8 mouse cellular contexts compared by ENCODE assay signal in genomic region chr10:77605368-77605767, GRCm38 (mm10). TPM values are rescaled to one million over a fixed set of nuclear protein-coding genes. Genes with fewer than 3 reads are reported as not detected.
DNase-seq lines count a peak whose midpoint lies in the region; ATAC-seq and TF ChIP-seq lines count a peak whose summit lies in the region.

No protein-coding gene starts in this region.

- H3K27me3 ChIP-seq in limb, embryonic 12.5 days, result no peaks in the 10 kb centered on the region
- no peaks in the 10 kb centered on the region for H3K27me3 ChIP-seq in midbrain, postnatal 0 days (ENCODE audit: insufficient read depth, low read length)

- peak; percentile 77 for TF ChIP-seq CTCF in midbrain, postnatal 0 days (IDR thresholded peaks at IDR 0.05)

- H3K9ac ChIP-seq in limb, embryonic 12.5 days (replicated peaks), result peak overlapping the region; percentile 82
- 0 out of 2 replicates have a peak overlapping the region, but pooled peaks have one; percentile 84 for H3K9ac ChIP-seq in midbrain, postnatal 0 days (replicated peaks; ENCODE audit: low read length, poor library complexity, severe bottlenecking)

- H3K4me2 ChIP-seq in limb, embryonic 12.5 days, result peak overlapping the region; percentile 85
- peak overlapping the region; percentile 63 for H3K4me2 ChIP-seq in midbrain, postnatal 0 days (ENCODE audit: low read depth, low read length, poor library complexity, severe bottlenecking)

- DNase-seq in cerebellum, postnatal 10 days, result peak; percentile 59 to 73
- DNase-seq in cerebellum, adult 11 months, result no peak
- peak; percentile 87 for DNase-seq in ZHBTc4 (ENCODE audit: low read depth, low spot score)
- peak; percentile 46 for DNase-seq in forelimb bud, embryonic 11.5 days (ENCODE audit: low read depth, low spot score)
- peak; percentile 60 for DNase-seq in midbrain, postnatal 0 days (ENCODE audit: low spot score)
- no peak for DNase-seq in frontal cortex, postnatal 14 days (ENCODE audit: low spot score in 2 of 2)
- DNase-seq in layer of hippocampus, adult 18-20 months (ENCODE audit: low spot score in 2 of 2), result no peak

- peak overlapping the region; percentile 60 for H3K4me3 ChIP-seq in limb, embryonic 12.5 days (replicated peaks)
- H3K4me3 ChIP-seq in midbrain, postnatal 0 days (ENCODE audit: low read depth, low read length), result peak overlapping the region; percentile 64

- H3K27ac ChIP-seq in limb, embryonic 12.5 days, result peak overlapping the region; percentile 94
- peak overlapping the region; percentile 96 for H3K27ac ChIP-seq in midbrain, postnatal 0 days (ENCODE audit: low read depth, low read length)

- 0 out of 2 replicates have a peak, but pooled peaks cover 7% of the 10 kb centered on the region for H3K9me3 ChIP-seq in limb, embryonic 12.5 days
- no peaks in the 10 kb centered on the region for H3K9me3 ChIP-seq in midbrain, postnatal 0 days (ENCODE audit: low read length)

- WGBS in limb, embryonic 12.5 days, result 69% methylated on average over 1 of the region's 1 CpGs
- whole genome bisulfite sequencing in midbrain, postnatal 0 days, result 29% methylated on average over 1 of the region's 1 CpGs

- ATAC-seq in limb, embryonic 12.5 days (ENCODE audit: insufficient number of reproducible peaks, insufficient read depth, low FRiP score, low TSS enrichment, low read depth), result peak; percentile 1; the same call in 1 of the 2 replicates
- no peak; the same call in 1 of the 2 replicates for ATAC-seq in midbrain, postnatal 0 days (ENCODE audit: low FRiP score)

- peaks cover 25% of the 10 kb centered on the region for H3K36me3 ChIP-seq in limb, embryonic 12.5 days
- peaks cover 2% of the 10 kb centered on the region; the same call in 1 of the 2 replicates for H3K36me3 ChIP-seq in midbrain, postnatal 0 days (ENCODE audit: insufficient read depth, low read length)

- peaks cover 12% of the 10 kb centered on the region for H3K4me1 ChIP-seq in limb, embryonic 12.5 days (replicated peaks)
- H3K4me1 ChIP-seq in midbrain, postnatal 0 days (ENCODE audit: insufficient read depth, low read length), result peaks cover 8% of the 10 kb centered on the region; the same call in 1 of the 2 replicates

RNA-seq across cellular contexts. Expression of gene Sumo3, which starts 0.5 kb away (rescaled TPM):
- 345 and 359 TPM in 2 replicates for polyA plus RNA-seq in limb, embryonic 12.5 days (2016; fragmentation: Nextera tagmentation; extraction: Ambion mirVana)
- 167 and 306 TPM in 2 replicates for total RNA-seq in midbrain, postnatal 0 days (2014; rRNA removed)
- 385 and 389 TPM in 2 replicates for polyA plus RNA-seq in midbrain, postnatal 0 days (2015; fragmentation: Nextera tagmentation; extraction: Ambion mirVana)
- total RNA-seq in layer of hippocampus, adult 18-20 months (2021), result 100 to 1,000 TPM; 144 to 147 TPM

RNA-seq across cellular contexts. Expression of gene Gm49325, which starts 0.6 kb away (rescaled TPM):
- 9.7 and 12.0 TPM in 2 replicates for polyA plus RNA-seq in limb, embryonic 12.5 days (2016; fragmentation: Nextera tagmentation; extraction: Ambion mirVana)
- total RNA-seq in midbrain, postnatal 0 days (2014; rRNA removed), result not detected in 2 replicates
- polyA plus RNA-seq in midbrain, postnatal 0 days (2015; fragmentation: Nextera tagmentation; extraction: Ambion mirVana), result 6.9 and 10.5 TPM in 2 replicates
- total RNA-seq in layer of hippocampus, adult 18-20 months (2021), result 10 to 100 TPM; 31.6 to 32.6 TPM

RNA-seq across cellular contexts. Expression of gene Ube2g2, which starts 16.7 kb away (rescaled TPM):
- 75.4 and 79.3 TPM in 2 replicates for polyA plus RNA-seq in limb, embryonic 12.5 days (2016; fragmentation: Nextera tagmentation; extraction: Ambion mirVana)
- 39.3 and 41.8 TPM in 2 replicates for total RNA-seq in midbrain, postnatal 0 days (2014; rRNA removed)
- polyA plus RNA-seq in midbrain, postnatal 0 days (2015; fragmentation: Nextera tagmentation; extraction: Ambion mirVana), result 67.2 and 70.6 TPM in 2 replicates
- 10 to 100 TPM; 84.7 to 86.9 TPM for total RNA-seq in layer of hippocampus, adult 18-20 months (2021)

RNA-seq across cellular contexts. Expression of gene Pttg1ip, which starts 23.8 kb away (rescaled TPM):
- 83.6 and 84.0 TPM in 2 replicates for polyA plus RNA-seq in limb, embryonic 12.5 days (2016; fragmentation: Nextera tagmentation; extraction: Ambion mirVana)
- total RNA-seq in midbrain, postnatal 0 days (2014; rRNA removed), result 87.2 and 116 TPM in 2 replicates
- 74.7 and 79.0 TPM in 2 replicates for polyA plus RNA-seq in midbrain, postnatal 0 days (2015; fragmentation: Nextera tagmentation; extraction: Ambion mirVana)
- total RNA-seq in layer of hippocampus, adult 18-20 months (2021), result 10 to 100 TPM; 69.2 to 78.2 TPM

Comparison
In these comparisons a context has a peak if more than half of its experiments do, and no peak if none do; other contexts are left out.
1. DNase-seq: peak in cerebellum, postnatal 10 days (2 of 2), ZHBTc4 (single experiment), forelimb bud, embryonic 11.5 days (single experiment) and midbrain, postnatal 0 days (single experiment); none in cerebellum, adult 11 months (single experiment), frontal cortex, postnatal 14 days (0 of 2) and layer of hippocampus, adult 18-20 months (0 of 2).
2. RNA of gene Gm49325, which starts 0.6 kb away (total RNA-seq): 31.6 to 32.6 TPM in layer of hippocampus, adult 18-20 months; not detected in midbrain, postnatal 0 days; every median in the first group is over 10 times any median in the second.